Comparison of ENCODE assay signal across 23 mouse cellular contexts in genomic region chr17:67723175-67724067, GRCm38 (mm10). TPM values are rescaled to one million over a fixed set of nuclear protein-coding genes. Genes with fewer than 3 reads are reported as not detected.
DNase-seq lines count a peak whose midpoint lies in the region; ATAC-seq and TF ChIP-seq lines count a peak whose summit lies in the region.
"Had no signal": no experiment of that assay in that cellular context is flagged by ENCODE, and none has a peak within 500 bp of the region (broad histone marks: within the 10 kb centered on the region; RNA-seq: fewer than 3 reads in every experiment).

No protein-coding gene starts in this region.

- no peaks in the 10 kb centered on the region for H3K27me3 ChIP-seq in embryonic facial prominence, embryonic 14.5 days (replicated peaks; ENCODE audit: control insufficient read depth, insufficient read depth, low read length)
- no peaks in the 10 kb centered on the region for H3K27me3 ChIP-seq in embryonic facial prominence, embryonic 10.5 days (replicated peaks; ENCODE audit: low read depth, poor library complexity, severe bottlenecking)
- no peaks in the 10 kb centered on the region for H3K27me3 ChIP-seq in stomach, embryonic 14.5 days (ENCODE audit: control insufficient read depth, insufficient read depth, low read length)
- no peaks in the 10 kb centered on the region for H3K27me3 ChIP-seq in stomach, postnatal 0 days (ENCODE audit: control insufficient read depth, insufficient read depth, low read length)

- no peaks in the 10 kb centered on the region for H3K36me3 ChIP-seq in embryonic facial prominence, embryonic 14.5 days (ENCODE audit: control insufficient read depth, insufficient read depth, low read length)
- peaks cover 40% of the 10 kb centered on the region for H3K36me3 ChIP-seq in embryonic facial prominence, embryonic 10.5 days (replicated peaks)
- H3K36me3 ChIP-seq in stomach, embryonic 14.5 days (ENCODE audit: control insufficient read depth, insufficient read depth, low read length), result no peaks in the 10 kb centered on the region
- H3K36me3 ChIP-seq in stomach, postnatal 0 days (ENCODE audit: control insufficient read depth, insufficient read depth, low read length), result no peaks in the 10 kb centered on the region
- H3K36me3 ChIP-seq: heart, embryonic 10.5 days; limb, embryonic 10.5 days had no signal

- WGBS in embryonic facial prominence, embryonic 14.5 days, result 72% methylated on average over 14 of the region's 14 CpGs
- 87% methylated on average over 14 of the region's 14 CpGs for WGBS in embryonic facial prominence, embryonic 10.5 days
- WGBS in stomach, embryonic 14.5 days, result 57% methylated on average over 14 of the region's 14 CpGs
- WGBS in stomach, postnatal 0 days, result 53% methylated on average over 14 of the region's 14 CpGs

- H3K9me3 ChIP-seq in embryonic facial prominence, embryonic 14.5 days (ENCODE audit: control insufficient read depth, low read length), result no peaks in the 10 kb centered on the region
- no peaks in the 10 kb centered on the region for H3K9me3 ChIP-seq in embryonic facial prominence, embryonic 10.5 days
- no peaks in the 10 kb centered on the region for H3K9me3 ChIP-seq in stomach, embryonic 14.5 days (ENCODE audit: control insufficient read depth, low read depth, low read length)
- no peaks in the 10 kb centered on the region for H3K9me3 ChIP-seq in stomach, postnatal 0 days (ENCODE audit: control insufficient read depth, low read length)
- H3K9me3 ChIP-seq: heart, embryonic 10.5 days; limb, embryonic 10.5 days; midbrain, embryonic 10.5 days had no signal

- no peak for ATAC-seq in embryonic facial prominence, embryonic 14.5 days (ENCODE audit: low read depth)
- peak; percentile 10; the same call in 1 of the 2 replicates for ATAC-seq in stomach, embryonic 14.5 days (ENCODE audit: insufficient number of reproducible peaks, insufficient read depth, low FRiP score, low read depth)
- no peak for ATAC-seq in stomach, postnatal 0 days (ENCODE audit: low FRiP score, low TSS enrichment)

- peak; percentile 42 for DNase-seq in embryonic facial prominence, embryonic 14.5 days (ENCODE audit: low spot score)
- no peak for DNase-seq in embryonic facial prominence, embryonic 10.5 days (ENCODE audit: low spot score)
- peak; percentile 16 to 50 for DNase-seq in layer of hippocampus, postnatal 14 days (ENCODE audit: low spot score in 2 of 2)
- no peak for DNase-seq in layer of hippocampus, adult 9-11 months
- no peak for DNase-seq in stomach, postnatal 0 days (ENCODE audit: low spot score)
- no peak for DNase-seq in ovary, adult 18-20 months (ENCODE audit: low spot score)
- no peak for DNase-seq in gastrocnemius, postnatal 10 days
- DNase-seq: cerebellum, adult 11 months; cerebellum, postnatal 36 days; gastrocnemius, postnatal 36 days; heart, postnatal 10 days; kidney, adult 9 months; kidney, postnatal 36 days; layer of hippocampus, postnatal 36 days; right cerebral cortex, postnatal 25 days had no signal

- H3K27ac ChIP-seq in embryonic facial prominence, embryonic 14.5 days (replicated peaks; ENCODE audit: low read depth, low read length), result no peak overlapping the region
- H3K27ac ChIP-seq in embryonic facial prominence, embryonic 10.5 days (replicated peaks), result no peak overlapping the region
- H3K27ac ChIP-seq in stomach, embryonic 14.5 days (ENCODE audit: low read length), result no peak overlapping the region
- H3K27ac ChIP-seq in stomach, postnatal 0 days (replicated peaks), result no peak overlapping the region
- H3K27ac ChIP-seq: heart, embryonic 10.5 days; limb, embryonic 10.5 days; midbrain, embryonic 10.5 days had no signal

- H3K4me2 ChIP-seq in embryonic facial prominence, embryonic 14.5 days (ENCODE audit: low read depth, low read length), result no peak overlapping the region
- H3K4me2 ChIP-seq in stomach, embryonic 14.5 days (replicated peaks; ENCODE audit: low read depth, low read length), result no peak overlapping the region
- no peak overlapping the region for H3K4me2 ChIP-seq in stomach, postnatal 0 days (replicated peaks; ENCODE audit: low read depth)
- H3K4me2 ChIP-seq: liver, embryonic 11.5 days had no signal

- TF ChIP-seq EP300 in stomach, postnatal 0 days (optimal IDR thresholded peaks at IDR 0.05), result no peak

- no peak for TF ChIP-seq CTCF in stomach, postnatal 0 days (IDR thresholded peaks at IDR 0.05; ENCODE audit: low read depth)

- no peak overlapping the region for H3K4me3 ChIP-seq in embryonic facial prominence, embryonic 14.5 days (ENCODE audit: low read depth, low read length)
- H3K4me3 ChIP-seq in embryonic facial prominence, embryonic 10.5 days, result no peak overlapping the region
- H3K4me3 ChIP-seq in stomach, embryonic 14.5 days (ENCODE audit: low read depth, low read length), result no peak overlapping the region
- no peak overlapping the region for H3K4me3 ChIP-seq in stomach, postnatal 0 days (ENCODE audit: low read depth, low read length)
- H3K4me3 ChIP-seq: erythroblast, embryonic 14.5 days; heart, embryonic 10.5 days; limb, embryonic 10.5 days; midbrain, embryonic 10.5 days; myocyte had no signal

- H3K4me1 ChIP-seq in embryonic facial prominence, embryonic 14.5 days (ENCODE audit: control insufficient read depth, insufficient read depth, low read length), result 0 out of 2 replicates have a peak, but pooled peaks cover 3% of the 10 kb centered on the region
- H3K4me1 ChIP-seq in embryonic facial prominence, embryonic 10.5 days, result peaks cover 12% of the 10 kb centered on the region
- peaks cover 10% of the 10 kb centered on the region; the same call in 1 of the 2 replicates for H3K4me1 ChIP-seq in stomach, embryonic 14.5 days (ENCODE audit: control insufficient read depth, insufficient read depth, low read length)
- no peaks in the 10 kb centered on the region for H3K4me1 ChIP-seq in stomach, postnatal 0 days (replicated peaks; ENCODE audit: control insufficient read depth, insufficient read depth)
- H3K4me1 ChIP-seq: midbrain, embryonic 10.5 days had no signal

- no peak overlapping the region for H3K9ac ChIP-seq in embryonic facial prominence, embryonic 14.5 days (ENCODE audit: low read depth, low read length)
- H3K9ac ChIP-seq in stomach, embryonic 14.5 days (replicated peaks; ENCODE audit: low read depth, low read length), result no peak overlapping the region
- no peak overlapping the region for H3K9ac ChIP-seq in stomach, postnatal 0 days (ENCODE audit: low read length)

RNA-seq across cellular contexts. Expression of gene Lama1, which starts 26.4 kb away (rescaled TPM):
- 2.0 and 3.0 TPM in 2 replicates for polyA plus RNA-seq in embryonic facial prominence, embryonic 14.5 days (2014; fragmentation: Nextera tagmentation; extraction: Ambion mirVana)
- 14.0 and 18.0 TPM in 2 replicates for polyA plus RNA-seq in embryonic facial prominence, embryonic 10.5 days (2016; fragmentation: Nextera tagmentation; extraction: Ambion mirVana)
- total RNA-seq in layer of hippocampus, postnatal 14 days (2021), result 1 to 10 TPM; 6.7 to 7.0 TPM
- 9.7 and 10.4 TPM in 2 replicates for polyA plus RNA-seq in stomach, embryonic 14.5 days (2014; fragmentation: Nextera tagmentation; extraction: Ambion mirVana)
- 0.76 and 1.0 TPM in 2 replicates for polyA plus RNA-seq in stomach, postnatal 0 days (2015; fragmentation: Nextera tagmentation; extraction: Ambion mirVana)
- total RNA-seq in gastrocnemius, postnatal 10 days (2021), result under 1 TPM; 0.16 to 0.25 TPM
- total RNA-seq: MEL had no signal
- polyA plus RNA-seq: erythroblast, embryonic 14.5 days had no signal

Comparison
In these comparisons a context has a peak if more than half of its experiments do, and no peak if none do; other contexts are left out.
1. DNase-seq: peak in embryonic facial prominence, embryonic 14.5 days (single experiment) and layer of hippocampus, postnatal 14 days (2 of 2); none in embryonic facial prominence, embryonic 10.5 days (single experiment), layer of hippocampus, adult 9-11 months (single experiment), stomach, postnatal 0 days (single experiment), ovary, adult 18-20 months (single experiment) and gastrocnemius, postnatal 10 days (single experiment).